Mouse (Mus musculus) spleen, adult 2 months (tissue): ENCODE measurements around the gene Lama5. TPM values are rescaled to one million over a fixed set of nuclear protein-coding genes. Genes with fewer than 3 reads are reported as not detected.

Experiments used
- DNase-seq, 2 experiments: peaks; one replicate each; pipeline versions ENCODE4 v3.0.0 to v3.0.0-alpha.2; 2012 to 2021; ENCODE audit warnings: low spot score in 2 of 2, low read depth in 1 of 2
- H3K27ac ChIP-seq: fragments of 200-500 bp; 2 replicates; pipeline ENCODE4 v1.5.1; 2012; ENCODE audit warnings: low read length, inconsistent platforms; ENCODE audit not compliant: insufficient read depth
- H3K27me3 ChIP-seq: fragments of 200-500 bp; 2 replicates; pipeline ENCODE4 v1.6.1; 2012; ENCODE audit warnings: mild to moderate bottlenecking, moderate library complexity, low read length, inconsistent platforms; ENCODE audit not compliant: control insufficient read depth, insufficient read depth
- H3K36me3 ChIP-seq: fragments of 200-500 bp; 2 replicates; pipeline ENCODE4 v1.6.1; 2012; ENCODE audit warnings: mild to moderate bottlenecking, low read length, inconsistent platforms; ENCODE audit not compliant: control insufficient read depth, insufficient read depth
- H3K4me1 ChIP-seq: fragments of 200-500 bp; 2 replicates; pipeline ENCODE4 v1.6.1; 2011; ENCODE audit warnings: inconsistent platforms; ENCODE audit not compliant: control insufficient read depth, insufficient read depth, insufficient read length
- H3K4me3 ChIP-seq: fragments of 200-500 bp; 2 replicates; pipeline ENCODE4 v1.5.1; 2011; ENCODE audit warnings: mild to moderate bottlenecking, inconsistent platforms; ENCODE audit not compliant: insufficient read depth, insufficient read length; ENCODE audit errors: extremely low read depth
- CTCF ChIP-seq: fragments of 200-500 bp; IDR thresholded peaks from 2 replicates; pipeline ENCODE4 v1.5.1; 2011; ENCODE audit warnings: mild to moderate bottlenecking, inconsistent platforms; ENCODE audit not compliant: insufficient read depth, insufficient read length, insufficient replicate concordance; ENCODE audit errors: extremely low read depth
- POLR2A ChIP-seq: fragments of 200-500 bp; IDR thresholded peaks from 2 replicates; pipeline ENCODE4 v1.6.1; 2011; ENCODE audit warnings: low read depth, low read length, inconsistent platforms
- WGBS: fragments of 180-500 bp; shearing (Covaris S2); methylation state at CpG from one replicate; pipeline ENCODE4 v1.1.7; 2018; 5-methylcytosine and 5-hydroxymethylcytosine counted together
- polyA plus RNA-seq: library from polyadenylated mRNA; depleted of rRNA; stranded (reverse); fragments of >200 nt; gene quantifications from 2 replicates; pipeline ENCODE4 v1.2.3, GENCODE M21; 2012; rRNA removed

The Lama5 gene
- polyA plus RNA-seq, 1 experiment: 8.4 TPM

DNA sequence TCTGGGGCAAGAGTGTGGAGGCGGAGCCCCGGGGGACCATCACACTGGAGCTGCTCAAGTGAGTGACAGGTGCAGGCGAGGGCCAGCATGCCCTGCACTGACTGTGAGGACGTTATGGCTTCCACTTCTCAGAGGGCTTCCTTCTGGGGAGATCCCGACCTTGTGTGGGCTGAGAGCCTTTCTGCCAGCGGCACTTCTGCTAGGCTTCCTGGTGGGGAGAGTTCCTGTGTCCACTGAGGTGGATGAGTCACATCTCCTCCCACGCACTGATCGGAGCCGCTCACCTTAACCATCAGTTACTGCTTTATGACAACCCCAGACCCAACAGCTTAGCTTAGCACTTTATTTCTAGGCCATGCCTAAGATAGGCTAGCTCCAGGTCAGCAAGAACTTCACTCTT is 77.1 kb downstream of the Lama5 start:
- no peaks in the 10 kb centered on the region for H3K4me1 ChIP-seq
- H3K4me3 ChIP-seq: no peak overlapping the region
- 89% methylated on average over 9 of the region's 9 CpGs for WGBS
- H3K36me3 ChIP-seq: peaks cover 46% of the 10 kb centered on the region
- H3K27me3 ChIP-seq: no peaks in the 10 kb centered on the region
- no peak for TF ChIP-seq CTCF
- TF ChIP-seq POLR2A: no peak
- no peak overlapping the region for H3K27ac ChIP-seq
- DNase-seq: no peak

DNA sequence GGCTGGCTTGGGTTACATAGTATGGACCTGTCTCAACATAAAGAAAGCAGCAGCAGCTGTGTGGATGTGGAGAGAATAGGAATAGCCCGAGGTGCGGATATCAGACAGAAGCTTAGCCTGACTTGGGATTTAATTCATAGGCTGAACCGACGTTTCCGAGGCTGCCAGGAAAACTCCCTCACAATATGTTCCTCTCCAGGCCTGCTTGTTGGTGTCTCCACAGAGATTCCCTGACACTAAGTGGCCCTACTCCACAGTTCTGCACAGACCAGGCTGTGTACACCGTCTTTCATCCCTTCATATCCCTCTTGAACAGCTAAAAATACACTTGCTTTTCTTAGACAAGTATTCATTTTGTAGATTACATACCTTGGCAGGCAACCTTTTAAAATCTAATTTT is 78.3 kb downstream of the Lama5 start:
- 92% methylated on average over 6 of the region's 6 CpGs for WGBS
- DNase-seq: no peak
- TF ChIP-seq POLR2A: no peak
- TF ChIP-seq CTCF: no peak
- no peaks in the 10 kb centered on the region for H3K4me1 ChIP-seq
- no peaks in the 10 kb centered on the region for H3K27me3 ChIP-seq
- no peak overlapping the region for H3K4me3 ChIP-seq
- peaks cover 43% of the 10 kb centered on the region for H3K36me3 ChIP-seq
- H3K27ac ChIP-seq: no peak overlapping the region

DNA sequence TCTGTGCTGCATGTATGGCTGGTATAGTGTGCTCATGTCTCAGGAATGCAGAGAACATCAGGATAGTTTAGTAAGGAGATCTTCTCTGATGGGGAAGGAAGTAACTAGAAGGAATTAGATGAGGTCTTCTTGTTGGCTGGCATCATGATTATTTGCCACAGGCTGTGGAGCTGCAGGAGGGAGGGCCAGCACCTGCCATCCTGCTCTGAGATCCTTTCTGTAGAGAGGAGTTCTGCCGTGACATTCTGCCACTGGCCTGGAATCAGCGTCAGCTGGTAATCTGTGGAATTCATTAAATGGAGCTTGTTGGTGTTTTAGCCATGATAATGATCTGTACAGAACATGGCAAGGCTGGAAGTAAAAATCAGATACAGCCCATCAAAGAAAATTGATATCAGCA is 79.6 kb downstream of the Lama5 start:
- no peak overlapping the region for H3K4me3 ChIP-seq
- TF ChIP-seq POLR2A: no peak
- TF ChIP-seq CTCF: no peak
- H3K27me3 ChIP-seq: no peaks in the 10 kb centered on the region
- peaks cover 46% of the 10 kb centered on the region for H3K36me3 ChIP-seq
- no peak for DNase-seq
- no peak overlapping the region for H3K27ac ChIP-seq
- H3K4me1 ChIP-seq: no peaks in the 10 kb centered on the region
- WGBS: 92% methylated on average over 2 of the region's 2 CpGs

DNA sequence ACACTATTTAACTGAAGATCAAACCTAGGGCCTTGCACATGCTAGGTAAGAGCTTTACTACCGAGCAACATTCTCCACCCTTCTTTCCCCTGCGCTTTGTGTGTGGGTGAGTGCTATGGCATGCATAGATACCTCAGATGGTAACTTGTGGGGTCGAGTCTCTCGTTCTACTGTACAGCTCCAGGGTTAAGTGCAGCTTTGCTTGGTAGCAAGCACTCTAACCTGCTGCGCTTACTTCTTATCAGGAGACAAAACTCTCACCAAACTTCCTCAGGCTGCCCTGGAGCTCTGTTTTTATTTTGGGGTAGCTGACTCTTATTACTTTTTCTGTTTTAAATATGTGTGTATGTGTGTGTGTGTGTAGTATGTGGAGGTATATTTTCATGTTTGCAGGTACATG is 90.2 kb downstream of the Lama5 start:
- Histone ChIP-seq H3K36me3 (peaks cover 16% of the 10 kb centered on the region), H3K4me3 (no peak overlapping the region), H3K4me1 (no peaks in the 10 kb centered on the region), H3K27ac (no peak overlapping the region), H3K27me3 (no peaks in the 10 kb centered on the region)
- no peak for TF ChIP-seq POLR2A
- TF ChIP-seq CTCF: no peak
- WGBS: 71% methylated on average over 5 of the region's 5 CpGs
- DNase-seq: no peak

DNA sequence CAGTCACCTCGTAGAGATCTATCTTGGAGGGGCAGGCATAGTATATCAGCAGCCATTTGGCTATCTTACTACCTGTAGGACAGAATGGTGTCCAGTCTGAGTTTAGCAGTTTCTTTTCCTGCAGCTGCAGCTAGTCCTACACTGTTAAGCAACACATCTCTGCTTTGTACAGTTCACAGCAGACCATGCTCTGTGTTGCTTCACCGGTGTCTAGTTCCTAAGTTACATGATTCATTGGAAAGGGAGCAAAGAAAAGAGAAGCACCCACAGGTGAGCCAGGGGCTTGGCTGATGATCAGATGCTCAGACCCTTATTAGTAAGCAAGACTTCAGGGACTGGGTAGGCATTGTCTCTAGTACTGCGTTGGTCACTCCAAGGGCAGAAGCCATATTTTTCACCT is 91.7 kb downstream of the Lama5 start:
- no peak overlapping the region for H3K27ac ChIP-seq
- DNase-seq: no peak
- 87% methylated on average over 3 of the region's 3 CpGs for WGBS
- no peak for TF ChIP-seq CTCF
- TF ChIP-seq POLR2A: no peak
- no peak overlapping the region for H3K4me3 ChIP-seq
- H3K27me3 ChIP-seq: no peaks in the 10 kb centered on the region
- no peaks in the 10 kb centered on the region for H3K4me1 ChIP-seq
- H3K36me3 ChIP-seq: peaks cover 9% of the 10 kb centered on the region; the same call in 1 of the 2 replicates

DNA sequence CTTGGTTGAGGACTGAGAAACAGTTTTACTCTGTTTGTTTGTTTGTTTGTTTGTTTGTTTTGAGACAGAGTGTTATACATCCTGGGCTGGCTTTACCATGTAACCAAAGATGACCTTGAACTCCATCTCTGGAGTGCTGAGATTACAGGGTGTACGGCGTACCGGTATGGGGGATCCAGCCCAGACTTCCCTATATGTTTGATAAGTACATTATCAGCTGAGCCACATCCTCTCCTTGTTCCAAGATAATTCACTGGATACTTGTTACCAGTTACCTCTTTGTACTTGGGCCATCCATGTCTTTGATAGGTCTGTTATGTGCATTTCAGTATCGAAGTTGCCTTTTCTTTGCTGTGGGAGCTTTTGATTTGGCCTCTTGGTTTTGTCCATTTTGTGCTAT is 92.4 kb downstream of the Lama5 start:
- H3K36me3 ChIP-seq: peaks cover 4% of the 10 kb centered on the region; the same call in 1 of the 2 replicates
- no peaks in the 10 kb centered on the region for H3K27me3 ChIP-seq
- no peak overlapping the region for H3K27ac ChIP-seq
- 87% methylated on average over 4 of the region's 4 CpGs for WGBS
- TF ChIP-seq CTCF: no peak
- DNase-seq: no peak
- no peak overlapping the region for H3K4me3 ChIP-seq
- no peaks in the 10 kb centered on the region for H3K4me1 ChIP-seq

DNA sequence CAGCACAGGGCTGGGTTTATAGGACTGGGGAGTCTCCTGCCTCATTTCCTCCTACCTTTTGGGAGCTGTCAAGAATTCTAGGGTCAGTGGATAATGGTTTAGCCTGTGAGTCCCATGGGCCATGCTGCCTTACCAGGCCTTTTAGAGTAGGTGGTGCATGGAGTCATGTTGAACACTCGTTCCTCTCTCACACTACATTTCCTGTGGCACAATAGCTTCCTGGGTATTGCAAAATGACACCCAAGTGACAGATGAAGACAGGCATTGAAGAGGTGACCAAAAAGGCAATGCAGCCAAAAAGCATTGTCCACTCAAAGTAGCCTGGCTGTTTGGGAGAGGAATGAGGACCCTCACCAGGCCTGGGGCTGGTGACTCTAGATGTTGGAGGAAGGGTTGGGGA is 98.0 kb downstream of the Lama5 start:
- no peak for DNase-seq
- no peak overlapping the region for H3K4me3 ChIP-seq
- WGBS: 24% methylated on average over 1 of the region's 1 CpGs
- no peaks in the 10 kb centered on the region for H3K27me3 ChIP-seq
- H3K36me3 ChIP-seq: 0 out of 2 replicates have a peak, but pooled peaks cover 3% of the 10 kb centered on the region
- TF ChIP-seq CTCF (no peak), POLR2A (no peak)
- H3K4me1 ChIP-seq: peaks cover 8% of the 10 kb centered on the region
- no peak overlapping the region for H3K27ac ChIP-seq

Other genes starting within 250 kb of the Lama5 start
- 13.0 and 14.5 TPM in 2 replicates for gene Taf4, start 249.2 kb downstream of the Lama5 start, polyA plus RNA-seq
- 17.9 and 25.8 TPM in 2 replicates for gene Lsm14b, start 200.9 kb downstream of the Lama5 start, polyA plus RNA-seq
- gene Psma7, start 183.4 kb downstream of the Lama5 start, polyA plus RNA-seq: 87.4 and 96.4 TPM in 2 replicates
- gene Ss18l1, start 183.3 kb downstream of the Lama5 start, polyA plus RNA-seq: 5.9 and 6.8 TPM in 2 replicates
- 12.8 and 13.9 TPM in 2 replicates for gene Mtg2, start 155.3 kb downstream of the Lama5 start, polyA plus RNA-seq
- gene Hrh3, start 121.4 kb downstream of the Lama5 start, polyA plus RNA-seq: not detected in 2 replicates
- gene Osbpl2, start 106.6 kb downstream of the Lama5 start, polyA plus RNA-seq: 12.3 and 14.3 TPM in 2 replicates
- gene Adrm1, start 54.4 kb downstream of the Lama5 start, polyA plus RNA-seq: 88.2 and 124 TPM in 2 replicates
- 2,793 and 4,124 TPM in 2 replicates for gene Rps21, start 31.5 kb upstream of the Lama5 start, polyA plus RNA-seq
- 40.9 and 56.9 TPM in 2 replicates for gene Cables2, start 47.6 kb upstream of the Lama5 start, polyA plus RNA-seq
- gene Rbbp8nl, start 64.0 kb upstream of the Lama5 start, polyA plus RNA-seq: not detected in 2 replicates
- 0.12 and 0.26 TPM in 2 replicates for gene Gata5, start 108.8 kb upstream of the Lama5 start, polyA plus RNA-seq
- 8.1 and 10.1 TPM in 2 replicates for gene Slco4a1, start 230.4 kb upstream of the Lama5 start, polyA plus RNA-seq